Mouse (Mus musculus): ENCODE results near the gene H2al1e.
"Not testable (repeated sequence)": the region's sequence is repeated elsewhere in the genome, so short reads cannot be mapped to it uniquely, and the experiment has no call there.

The H2al1e gene

GRCm38 (mm10) chrX:11311634-11312033 is at the start of gene H2al1e:
Gene H2al1e, plus strand, starts transcription at chrX:11311934.
- not testable (repeated sequence) for DNase-seq (ENCODE audit: low spot score)

GRCm38 (mm10) chrX:11264918-11265317 is 46.8 kb upstream of the H2al1e start:
- no peak for DNase-seq (ENCODE audit: low spot score)

GRCm38 (mm10) chrX:11267791-11268190 is 43.9 kb upstream of the H2al1e start:
- no peak for DNase-seq (ENCODE audit: low spot score)

GRCm38 (mm10) chrX:11269074-11269473 is 42.7 kb upstream of the H2al1e start:
- peak; percentile 23 for DNase-seq (ENCODE audit: low spot score)

- no peak for DNase-seq (ENCODE audit: low spot score)
Measured at GRCm38 (mm10) chrX:11273190-11273589, 38.5 kb upstream of the H2al1e start.

GRCm38 (mm10) chrX:11277083-11277482 is 34.7 kb upstream of the H2al1e start:
- no peak for DNase-seq (ENCODE audit: low spot score)

GRCm38 (mm10) chrX:11280741-11281140 is 31.0 kb upstream of the H2al1e start:
- no peak for DNase-seq (ENCODE audit: low spot score)

- DNase-seq (ENCODE audit: low spot score), result no peak
Measured at GRCm38 (mm10) chrX:11288306-11288882, 23.3 kb upstream of the H2al1e start.

- DNase-seq (ENCODE audit: low spot score), result no peak
Measured at GRCm38 (mm10) chrX:11289244-11289643, 22.5 kb upstream of the H2al1e start.

- not testable (repeated sequence) for DNase-seq (ENCODE audit: low spot score)
Measured at GRCm38 (mm10) chrX:11298957-11299356, 12.8 kb upstream of the H2al1e start, which contains the start of gene H2al1a. Gene H2al1a, plus strand, starts transcription at chrX:11299257.

GRCm38 (mm10) chrX:11302132-11302531 is 9.6 kb upstream of the H2al1e start, which contains the start of gene H2al1b:
Gene H2al1b, plus strand, starts transcription at chrX:11302432.
- not testable (repeated sequence) for DNase-seq (ENCODE audit: low spot score)

GRCm38 (mm10) chrX:11305355-11305754 is 6.4 kb upstream of the H2al1e start, which contains the start of gene H2al1c:
Gene H2al1c, plus strand, starts transcription at chrX:11305655.
- DNase-seq (ENCODE audit: low spot score), result not testable (repeated sequence)

- DNase-seq (ENCODE audit: low spot score), result not testable (repeated sequence)
Measured at GRCm38 (mm10) chrX:11308524-11308923, 3.2 kb upstream of the H2al1e start, which contains the start of gene H2al1d. Gene H2al1d, plus strand, starts transcription at chrX:11308824.

- DNase-seq (ENCODE audit: low spot score), result not testable (repeated sequence)
Measured at GRCm38 (mm10) chrX:11314858-11315257, 3.1 kb downstream of the H2al1e start, which contains the start of gene H2al1f. Gene H2al1f, plus strand, starts transcription at chrX:11315158.

- DNase-seq (ENCODE audit: low spot score), result not testable (repeated sequence)
Measured at GRCm38 (mm10) chrX:11317956-11318355, 6.2 kb downstream of the H2al1e start, which contains the start of gene H2al1g. Gene H2al1g, plus strand, starts transcription at chrX:11318256.

- not testable (repeated sequence) for DNase-seq (ENCODE audit: low spot score)
Measured at GRCm38 (mm10) chrX:11321192-11321591, 9.5 kb downstream of the H2al1e start, which contains the start of gene H2al1h. Gene H2al1h, plus strand, starts transcription at chrX:11321492.

GRCm38 (mm10) chrX:11324359-11324758 is 12.6 kb downstream of the H2al1e start, which contains the start of gene H2al1i:
Gene H2al1i, plus strand, starts transcription at chrX:11324659.
- not testable (repeated sequence) for DNase-seq (ENCODE audit: low spot score)

GRCm38 (mm10) chrX:11327522-11327921 is 15.8 kb downstream of the H2al1e start, which contains the start of gene H2al1j:
Gene H2al1j, plus strand, starts transcription at chrX:11327822.
- DNase-seq (ENCODE audit: low spot score), result not testable (repeated sequence)

- no peak for DNase-seq (ENCODE audit: low spot score)
Measured at GRCm38 (mm10) chrX:11345762-11346161, 34.0 kb downstream of the H2al1e start.

- no peak for DNase-seq (ENCODE audit: low spot score)
Measured at GRCm38 (mm10) chrX:11346756-11347155, 35.0 kb downstream of the H2al1e start.

GRCm38 (mm10) chrX:11360823-11361222 is 49.1 kb downstream of the H2al1e start:
- DNase-seq (ENCODE audit: low spot score), result no peak

- DNase-seq (ENCODE audit: low spot score), result no peak
Measured at GRCm38 (mm10) chrX:11361261-11361660, 49.5 kb downstream of the H2al1e start.
